Mouse (Mus musculus) heart, embryonic 15.5 days (tissue): Measurements from ENCODE around the gene Vav3. TPM values are rescaled to one million over a fixed set of nuclear protein-coding genes. Genes with fewer than 3 reads are reported as not detected.

Experiments
- ATAC-seq: fragments of 200-750 bp; cut with Nextera tagmentation; replicated peaks from 2 replicates; pipeline ENCODE4 v1.8.0; 2017; ENCODE audit warnings: low read depth, moderate TSS enrichment; ENCODE audit not compliant: insufficient number of reproducible peaks, insufficient read depth, low FRiP score
- H3K27ac ChIP-seq: fragments of 300-500 bp; sonication (generic); 2 replicates; pipeline ENCODE4 v1.5.1; 2015; ENCODE audit warnings: mild to moderate bottlenecking, inconsistent platforms
- H3K27me3 ChIP-seq: fragments of 300-500 bp; sonication (generic); 2 replicates; pipeline ENCODE4 v1.6.1; 2015; ENCODE audit warnings: inconsistent platforms
- H3K36me3 ChIP-seq: fragments of 300-500 bp; sonication (generic); 2 replicates; pipeline ENCODE4 v1.6.1; 2015; ENCODE audit warnings: mild to moderate bottlenecking, inconsistent platforms
- H3K4me1 ChIP-seq: fragments of 300-500 bp; sonication (generic); replicated peaks from 2 replicates; pipeline ENCODE4 v1.6.1; 2015; ENCODE audit warnings: inconsistent platforms
- H3K4me2 ChIP-seq: fragments of 300-500 bp; sonication (generic); 2 replicates; pipeline ENCODE4 v1.6.1; 2015; ENCODE audit warnings: inconsistent platforms, mild to moderate bottlenecking, moderate library complexity
- H3K4me3 ChIP-seq: fragments of 300-500 bp; sonication (generic); 2 replicates; pipeline ENCODE4 v1.5.1; 2015; ENCODE audit warnings: mild to moderate bottlenecking, inconsistent platforms
- H3K9ac ChIP-seq: fragments of 300-500 bp; sonication (generic); 2 replicates; pipeline ENCODE4 v1.6.1; 2015; ENCODE audit warnings: mild to moderate bottlenecking, inconsistent platforms
- H3K9me3 ChIP-seq: fragments of 300-500 bp; sonication (generic); replicated peaks from 2 replicates; pipeline ENCODE4 v1.6.1; 2016; ENCODE audit warnings: inconsistent platforms
- WGBS: fragments of 180-500 bp; shearing (Covaris S2); methylation state at CpG from one replicate; pipeline ENCODE4 v1.1.7; 2015; ENCODE audit warnings: mixed read lengths; 5-methylcytosine and 5-hydroxymethylcytosine counted together
- polyA plus RNA-seq: library from polyadenylated mRNA; unstranded; fragments of >200 nt; fragmentation: Nextera tagmentation; extraction: Ambion mirVana; gene quantifications from 2 replicates; pipeline ENCODE4 v1.2.1, GENCODE M21; 2015

The Vav3 gene
- polyA plus RNA-seq, 1 experiment from 2014 or later = 7.4 TPM

DNA sequence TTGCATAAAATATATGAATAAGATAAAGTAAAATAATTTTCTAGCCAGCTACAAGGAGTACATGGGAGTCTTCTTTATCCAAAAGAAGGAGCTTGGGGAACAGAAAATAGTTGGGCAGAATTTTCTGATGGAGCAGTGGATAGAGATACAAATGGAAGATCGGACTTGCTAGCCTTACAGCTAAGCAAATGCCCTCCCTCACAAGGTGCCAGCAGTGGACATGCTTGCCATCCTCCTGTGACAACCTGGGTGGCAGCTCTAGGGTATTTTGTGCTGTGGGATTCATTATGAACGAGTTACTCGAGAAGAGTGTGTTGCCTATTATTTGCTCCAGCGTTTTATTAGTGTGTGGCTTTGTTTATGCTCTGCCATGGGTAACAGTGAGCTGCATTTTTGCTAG, 37.8 kb downstream of the Vav3 start:
- Histone ChIP-seq H3K4me1 (no peaks in the 10 kb centered on the region), H3K36me3 (no peaks in the 10 kb centered on the region), H3K4me3 (no peak overlapping the region), H3K27ac (no peak overlapping the region), H3K9ac (no peak overlapping the region), H3K27me3 (no peaks in the 10 kb centered on the region), H3K9me3 (no peaks in the 10 kb centered on the region), H3K4me2 (no peak overlapping the region)
- 81% methylated on average over 4 of the region's 4 CpGs for WGBS
- no peak for ATAC-seq

DNA sequence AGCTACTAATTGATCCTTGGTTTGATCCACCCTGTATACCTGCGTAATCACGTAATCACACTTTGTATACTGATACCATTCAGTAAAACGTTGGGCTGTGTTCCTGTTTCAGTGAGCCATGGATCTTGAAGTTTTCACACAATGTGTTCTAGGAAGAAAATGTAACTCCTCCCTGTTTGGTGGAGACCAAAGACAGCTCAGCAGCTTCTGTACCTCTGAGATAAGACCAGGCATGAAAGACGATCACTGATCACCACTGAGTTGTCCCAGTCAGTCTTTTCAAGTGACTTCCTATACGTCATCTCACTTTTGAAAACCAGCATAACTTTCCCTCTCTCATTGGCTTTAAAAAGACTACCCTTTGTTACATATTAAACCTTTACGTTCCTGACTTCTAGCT, 38.2 kb downstream of the Vav3 start:
- ATAC-seq = no peak
- H3K27ac ChIP-seq = no peak overlapping the region
- no peak overlapping the region for H3K4me3 ChIP-seq
- no peak overlapping the region for H3K4me2 ChIP-seq
- H3K36me3 ChIP-seq = no peaks in the 10 kb centered on the region
- H3K9ac ChIP-seq = no peak overlapping the region
- H3K4me1 ChIP-seq = no peaks in the 10 kb centered on the region
- WGBS = 64% methylated on average over 6 of the region's 6 CpGs
- H3K9me3 ChIP-seq = no peaks in the 10 kb centered on the region
- no peaks in the 10 kb centered on the region for H3K27me3 ChIP-seq

DNA sequence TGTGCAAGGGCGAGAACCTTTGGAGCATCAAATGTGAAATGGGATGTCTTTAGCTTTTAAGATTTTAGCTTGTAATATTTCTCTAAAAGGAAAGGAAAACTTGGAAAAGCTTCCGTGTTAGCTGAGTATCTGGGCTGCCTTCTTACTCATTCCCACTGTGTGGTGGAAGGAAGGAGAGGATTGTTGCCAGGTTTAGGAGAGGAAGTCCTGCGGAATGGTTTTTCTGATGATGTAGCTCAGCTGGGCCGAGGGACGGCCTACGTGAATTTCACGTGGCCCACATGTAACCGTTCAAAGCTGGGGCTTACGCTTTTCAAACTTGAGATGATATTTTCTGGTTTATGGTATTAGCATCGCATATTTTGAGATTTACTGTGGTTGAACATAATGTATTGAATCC, 48.3 kb downstream of the Vav3 start:
- no peak for ATAC-seq

DNA sequence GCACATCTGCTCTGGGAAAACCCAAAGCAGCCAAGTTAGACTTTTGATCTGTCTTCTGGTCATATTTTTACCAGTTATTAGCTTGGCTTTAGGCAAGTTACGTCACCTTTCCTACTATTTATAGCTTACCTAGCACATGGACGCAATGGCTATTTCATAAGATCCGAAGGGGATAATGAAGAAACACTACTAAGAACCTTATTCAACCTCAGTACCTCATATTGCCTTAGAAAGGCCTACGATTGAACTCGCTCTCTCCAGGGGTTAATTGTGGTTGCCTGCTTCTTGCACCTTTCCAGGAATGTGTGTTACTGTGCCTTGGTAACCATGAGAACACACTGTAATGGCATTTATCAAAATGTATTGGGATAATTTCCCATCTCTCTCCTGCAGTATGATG, 61.1 kb downstream of the Vav3 start:
- no peak overlapping the region for H3K4me2 ChIP-seq
- no peak overlapping the region for H3K27ac ChIP-seq
- H3K9ac ChIP-seq = no peak overlapping the region
- no peaks in the 10 kb centered on the region for H3K27me3 ChIP-seq
- H3K9me3 ChIP-seq = no peaks in the 10 kb centered on the region
- 91% methylated on average over 5 of the region's 5 CpGs for WGBS
- no peaks in the 10 kb centered on the region for H3K36me3 ChIP-seq
- H3K4me1 ChIP-seq = no peaks in the 10 kb centered on the region
- no peak overlapping the region for H3K4me3 ChIP-seq
- no peak for ATAC-seq

More for the DNA sequence above, 48.3 kb downstream of the Vav3 start:
- H3K4me3 ChIP-seq = no peak overlapping the region
- H3K9ac ChIP-seq = no peak overlapping the region
- H3K4me2 ChIP-seq = no peak overlapping the region
- H3K36me3 ChIP-seq = no peaks in the 10 kb centered on the region
- 75% methylated on average over 10 of the region's 10 CpGs for WGBS
- no peaks in the 10 kb centered on the region for H3K9me3 ChIP-seq
- H3K4me1 ChIP-seq = no peaks in the 10 kb centered on the region; the same call in 1 of the 2 replicates
- no peaks in the 10 kb centered on the region for H3K27me3 ChIP-seq
- no peak overlapping the region for H3K27ac ChIP-seq

DNA sequence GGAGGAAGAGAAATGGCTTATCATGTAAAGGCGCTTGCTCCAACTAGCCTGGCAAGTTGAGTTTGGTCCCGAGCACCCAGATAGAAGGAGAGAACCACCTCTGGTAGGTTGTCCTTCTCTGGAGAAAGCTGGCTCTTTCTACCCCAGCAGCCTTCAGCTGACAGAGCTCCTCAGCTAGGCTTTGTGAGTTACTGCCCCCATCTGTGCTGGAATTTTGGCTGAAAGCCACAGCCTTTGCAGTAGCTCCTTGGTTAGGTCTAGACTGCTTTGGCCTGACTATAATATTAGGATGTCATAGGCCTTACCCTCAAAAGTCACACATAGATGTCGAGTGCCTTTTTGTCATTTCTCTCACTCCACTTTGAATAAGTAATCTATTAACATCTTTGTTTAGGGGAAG, 70.8 kb downstream of the Vav3 start:
- Histone ChIP-seq H3K4me3 (no peak overlapping the region), H3K27me3 (no peaks in the 10 kb centered on the region), H3K27ac (no peak overlapping the region), H3K36me3 (no peaks in the 10 kb centered on the region), H3K9ac (no peak overlapping the region), H3K4me2 (no peak overlapping the region), H3K4me1 (no peaks in the 10 kb centered on the region; the same call in 1 of the 2 replicates), H3K9me3 (no peaks in the 10 kb centered on the region)
- WGBS = 74% methylated on average over 3 of the region's 3 CpGs
- no peak for ATAC-seq

DNA sequence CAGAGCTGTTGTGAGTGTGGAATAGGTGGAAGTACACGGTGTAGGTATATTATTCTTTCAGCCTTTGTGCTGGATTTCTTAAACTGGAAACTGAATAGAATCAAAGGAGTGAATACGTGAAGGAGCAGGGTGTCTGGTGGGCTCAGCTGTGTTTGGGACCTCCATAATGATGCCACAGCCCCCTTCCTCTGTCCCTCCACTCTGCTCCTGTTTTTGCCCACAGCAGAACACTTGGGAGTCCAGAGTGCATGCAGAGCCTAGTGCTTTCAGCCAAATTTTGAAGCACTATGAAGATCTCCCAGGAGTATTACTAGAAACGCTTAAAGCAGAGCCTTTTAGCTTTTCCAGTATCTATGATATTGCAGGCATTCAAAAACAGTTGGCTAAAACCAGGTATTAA, 80.0 kb downstream of the Vav3 start:
- no peak for ATAC-seq

DNA sequence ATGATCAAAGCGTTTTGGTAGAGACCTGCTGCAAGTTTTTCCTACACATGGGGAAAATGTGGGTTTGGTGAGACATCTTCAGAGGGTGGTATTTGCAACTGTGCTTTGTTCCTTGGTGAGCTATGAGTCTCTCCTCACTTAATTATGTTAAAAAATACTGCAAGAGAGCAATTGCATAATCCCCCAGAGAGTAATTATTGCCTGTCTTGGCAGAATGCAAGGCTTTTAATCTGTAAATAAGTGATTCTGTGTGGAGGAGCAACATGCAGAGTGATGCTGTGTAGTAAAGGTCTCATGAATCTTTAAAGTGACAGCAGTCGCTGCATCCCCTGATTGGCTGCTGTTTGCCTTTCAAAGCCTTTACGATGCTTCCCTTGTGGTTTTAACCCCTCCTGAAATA, 80.6 kb downstream of the Vav3 start:
- WGBS = 56% methylated on average over 3 of the region's 3 CpGs
- no peak for ATAC-seq

More for the DNA sequence above, 80.0 kb downstream of the Vav3 start:
- no peaks in the 10 kb centered on the region for H3K36me3 ChIP-seq
- no peaks in the 10 kb centered on the region; the same call in 1 of the 2 replicates for H3K4me1 ChIP-seq
- 78% methylated on average over 3 of the region's 3 CpGs for WGBS
- H3K27ac ChIP-seq = no peak overlapping the region
- H3K4me2 ChIP-seq = no peak overlapping the region
- no peak overlapping the region for H3K4me3 ChIP-seq
- H3K27me3 ChIP-seq = no peaks in the 10 kb centered on the region
- H3K9me3 ChIP-seq = no peaks in the 10 kb centered on the region
- H3K9ac ChIP-seq = no peak overlapping the region

DNA sequence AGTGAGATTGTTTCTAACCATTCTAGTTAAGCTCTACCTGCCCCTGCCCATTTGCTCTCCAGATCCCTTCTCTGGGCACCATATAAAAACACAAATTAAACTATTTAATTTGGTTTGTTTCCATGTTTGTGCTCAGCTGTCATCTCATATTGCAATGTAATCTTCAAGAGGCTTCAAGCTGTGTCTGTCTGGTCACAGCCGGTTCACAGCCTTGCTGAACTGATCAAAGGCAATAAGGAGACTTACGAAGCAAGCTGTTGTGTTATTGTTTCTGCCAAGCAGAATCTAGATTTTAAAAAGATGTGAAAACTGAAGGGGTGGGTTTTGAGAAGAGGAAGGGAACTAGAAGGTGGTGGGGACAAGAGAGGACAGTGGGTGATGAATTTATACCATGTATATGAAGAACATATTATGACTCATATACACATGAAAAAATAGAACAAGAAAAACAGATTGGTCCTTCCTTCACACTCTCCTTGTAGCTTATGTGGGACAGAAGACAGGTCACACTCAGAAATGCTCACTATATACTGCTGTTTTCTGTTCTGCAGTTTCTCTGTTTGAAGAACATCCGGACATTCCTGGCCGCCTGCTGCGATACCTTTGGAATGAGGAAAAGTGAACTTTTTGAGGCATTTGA, 83.1 kb downstream of the Vav3 start:
- no peak for ATAC-seq
- H3K4me3 ChIP-seq = no peak overlapping the region
- no peaks in the 10 kb centered on the region for H3K9me3 ChIP-seq
- no peak overlapping the region for H3K9ac ChIP-seq
- H3K4me2 ChIP-seq = no peak overlapping the region
- H3K27me3 ChIP-seq = no peaks in the 10 kb centered on the region
- H3K36me3 ChIP-seq = no peaks in the 10 kb centered on the region
- 89% methylated on average over 5 of the region's 5 CpGs for WGBS
- no peak overlapping the region for H3K27ac ChIP-seq
- H3K4me1 ChIP-seq = no peaks in the 10 kb centered on the region; the same call in 1 of the 2 replicates

More for the DNA sequence above, 80.6 kb downstream of the Vav3 start:
- H3K27ac ChIP-seq = no peak overlapping the region
- H3K36me3 ChIP-seq = no peaks in the 10 kb centered on the region
- no peak overlapping the region for H3K4me3 ChIP-seq
- no peaks in the 10 kb centered on the region; the same call in 1 of the 2 replicates for H3K4me1 ChIP-seq
- no peak overlapping the region for H3K9ac ChIP-seq
- H3K4me2 ChIP-seq = no peak overlapping the region
- no peaks in the 10 kb centered on the region for H3K27me3 ChIP-seq
- no peaks in the 10 kb centered on the region for H3K9me3 ChIP-seq

DNA sequence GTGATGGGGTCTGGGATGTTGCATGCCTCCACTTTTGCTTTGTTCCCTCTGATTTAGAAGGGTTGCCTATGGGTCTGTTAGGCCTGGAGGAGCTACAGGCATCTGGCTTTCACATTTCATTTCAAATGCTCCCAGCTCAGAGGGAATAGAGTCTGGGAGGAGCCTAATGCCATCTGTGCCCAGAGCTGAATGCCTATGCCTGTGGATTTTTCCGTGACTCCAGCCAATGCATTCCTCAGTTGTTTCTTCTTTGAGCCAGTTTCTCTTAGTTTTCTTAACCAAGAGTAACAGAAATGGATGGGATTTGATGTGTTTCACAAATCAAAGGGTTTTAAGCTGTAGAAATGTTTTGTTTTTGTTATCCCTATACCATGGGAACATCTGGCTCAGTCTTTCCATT, 90.8 kb downstream of the Vav3 start:
- H3K27ac ChIP-seq = no peak overlapping the region
- no peaks in the 10 kb centered on the region for H3K27me3 ChIP-seq
- no peak overlapping the region for H3K4me2 ChIP-seq
- H3K4me1 ChIP-seq = no peaks in the 10 kb centered on the region
- 0 out of 2 replicates have a peak, but pooled peaks have one; percentile 35 for ATAC-seq
- no peak overlapping the region for H3K9ac ChIP-seq
- H3K9me3 ChIP-seq = no peaks in the 10 kb centered on the region
- WGBS = 64% methylated on average over 1 of the region's 1 CpGs
- no peaks in the 10 kb centered on the region for H3K36me3 ChIP-seq
- H3K4me3 ChIP-seq = no peak overlapping the region

DNA sequence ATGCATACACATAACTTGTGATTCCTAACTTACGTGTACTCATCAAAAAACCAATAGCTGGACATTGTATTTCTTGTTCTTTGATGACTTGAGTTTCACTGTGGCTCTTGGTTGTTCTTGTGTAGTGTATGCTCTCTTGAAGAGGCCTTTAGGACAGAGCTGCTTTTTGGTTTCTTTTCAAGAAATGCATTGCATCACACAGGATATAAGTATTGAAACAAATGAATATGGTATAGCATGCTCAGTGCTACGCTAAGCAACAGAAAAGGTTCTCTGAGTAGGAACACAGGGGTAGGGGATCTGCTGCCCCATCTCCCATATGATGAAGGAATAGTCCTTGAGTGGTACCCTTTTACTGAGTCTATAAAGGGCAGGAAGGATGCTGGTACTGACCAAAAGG, 98.1 kb downstream of the Vav3 start:
- ATAC-seq = no peak
- 83% methylated on average over 2 of the region's 2 CpGs for WGBS
- Histone ChIP-seq H3K4me2 (no peak overlapping the region), H3K27ac (no peak overlapping the region), H3K9me3 (no peaks in the 10 kb centered on the region), H3K4me1 (no peaks in the 10 kb centered on the region), H3K27me3 (no peaks in the 10 kb centered on the region), H3K9ac (no peak overlapping the region), H3K36me3 (no peaks in the 10 kb centered on the region), H3K4me3 (no peak overlapping the region)

DNA sequence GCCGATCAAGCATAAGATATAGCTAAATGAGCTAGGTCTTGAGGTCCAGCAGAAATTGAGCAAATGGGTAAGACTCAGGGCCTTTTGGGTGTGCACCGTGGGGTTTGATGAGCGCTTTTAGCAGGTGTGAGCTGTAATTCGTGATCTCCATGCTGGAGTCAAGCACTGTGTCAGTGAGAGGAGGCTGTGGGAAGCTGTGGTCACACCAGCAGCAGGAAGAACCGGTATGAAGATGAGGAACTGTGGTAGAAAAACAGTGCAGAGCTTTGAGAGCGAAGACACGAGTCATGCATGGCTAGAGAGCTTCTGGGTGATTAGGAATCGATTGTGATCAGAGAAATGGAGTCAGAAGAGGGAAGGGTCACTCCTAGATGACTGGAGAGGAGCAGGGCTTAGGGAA, 98.8 kb downstream of the Vav3 start:
- H3K4me1 ChIP-seq = no peaks in the 10 kb centered on the region
- H3K4me3 ChIP-seq = no peak overlapping the region
- H3K36me3 ChIP-seq = no peaks in the 10 kb centered on the region
- no peaks in the 10 kb centered on the region for H3K27me3 ChIP-seq
- H3K9ac ChIP-seq = no peak overlapping the region
- 74% methylated on average over 8 of the region's 8 CpGs for WGBS
- no peaks in the 10 kb centered on the region for H3K9me3 ChIP-seq
- no peak for ATAC-seq
- no peak overlapping the region for H3K27ac ChIP-seq
- no peak overlapping the region for H3K4me2 ChIP-seq

DNA sequence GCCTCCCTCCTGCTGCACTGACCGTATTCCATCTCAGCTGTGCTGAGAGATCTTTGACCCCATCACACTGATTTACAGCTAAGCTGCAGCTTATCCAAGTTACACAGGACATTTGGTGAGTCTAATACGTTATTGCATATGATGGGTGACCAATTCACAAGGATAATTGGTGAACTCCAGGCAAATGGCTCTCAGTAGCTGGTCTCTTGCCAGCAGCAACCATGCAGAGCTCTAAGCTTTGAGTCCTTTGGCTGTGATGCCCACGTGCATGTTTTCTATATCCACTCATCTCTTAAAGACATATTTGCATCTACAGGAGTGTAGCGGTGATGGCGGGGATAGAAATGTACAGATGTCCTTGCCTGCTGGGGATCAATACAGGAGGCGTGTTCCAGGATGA, 99.5 kb downstream of the Vav3 start:
- ATAC-seq = no peak
- WGBS = 81% methylated on average over 6 of the region's 6 CpGs
- Histone ChIP-seq H3K36me3 (no peaks in the 10 kb centered on the region), H3K9me3 (no peaks in the 10 kb centered on the region), H3K9ac (no peak overlapping the region), H3K27me3 (no peaks in the 10 kb centered on the region), H3K4me2 (no peak overlapping the region), H3K4me3 (no peak overlapping the region), H3K4me1 (no peaks in the 10 kb centered on the region), H3K27ac (no peak overlapping the region)
